Mouse (Mus musculus) right cerebral cortex, postnatal 14 days (tissue): ENCODE data around the gene Heatr4.
"Not testable (repeated sequence)": the region's sequence is repeated elsewhere in the genome, so short reads cannot be mapped to it uniquely, and the experiment has no call there.

Source experiments
- DNase-seq: peaks from one replicate; pipeline ENCODE4 v3.0.0; 2022

Gene Heatr4

GRCm38 (mm10) chr12:83984752-83985151 is at the start of gene Heatr4:
TSS of gene Heatr4 (minus strand) at chr12:83984852.
- DNase-seq = no peak

GRCm38 (mm10) chr12:84034108-84034507 is 49.5 kb upstream of the Heatr4 start:
- no peak for DNase-seq

GRCm38 (mm10) chr12:84033302-84033701 is 48.6 kb upstream of the Heatr4 start:
- not testable (repeated sequence) for DNase-seq

GRCm38 (mm10) chr12:84032854-84033253 is 48.2 kb upstream of the Heatr4 start:
- DNase-seq = no peak

GRCm38 (mm10) chr12:84030659-84031332 is 46.1 kb upstream of the Heatr4 start:
- DNase-seq = peak; percentile 68

GRCm38 (mm10) chr12:84029043-84029442 is 44.4 kb upstream of the Heatr4 start:
- not testable (repeated sequence) for DNase-seq

GRCm38 (mm10) chr12:84028328-84028727 is 43.7 kb upstream of the Heatr4 start:
- DNase-seq = not testable (repeated sequence)

GRCm38 (mm10) chr12:84025888-84026287 is 41.2 kb upstream of the Heatr4 start:
- DNase-seq = no peak

- DNase-seq = no peak
These were observed 38.5 kb upstream of the Heatr4 start for GRCm38 (mm10) chr12:84023052-84023745.

- not testable (repeated sequence) for DNase-seq
These were observed 37.6 kb upstream of the Heatr4 start for GRCm38 (mm10) chr12:84022266-84022665.

GRCm38 (mm10) chr12:84020528-84020927 is 35.9 kb upstream of the Heatr4 start:
- DNase-seq = peak; percentile 11

- no peak for DNase-seq
These were observed 29.0 kb upstream of the Heatr4 start for GRCm38 (mm10) chr12:84013701-84014100.

GRCm38 (mm10) chr12:84013130-84013529 is 28.5 kb upstream of the Heatr4 start:
- no peak for DNase-seq

- DNase-seq = peak; percentile 68
These were observed 26.8 kb upstream of the Heatr4 start for GRCm38 (mm10) chr12:84011251-84012040.

GRCm38 (mm10) chr12:84010201-84010600 is 25.5 kb upstream of the Heatr4 start:
- no peak for DNase-seq

GRCm38 (mm10) chr12:84009171-84009965 is 24.7 kb upstream of the Heatr4 start, which contains the start of gene Acot1:
TSS of gene Acot1 (plus strand) at chr12:84009490.
- DNase-seq = peak; percentile 54

GRCm38 (mm10) chr12:84008729-84009128 is 24.1 kb upstream of the Heatr4 start:
- DNase-seq = no peak

GRCm38 (mm10) chr12:84008251-84008650 is 23.6 kb upstream of the Heatr4 start:
- DNase-seq = no peak

- no peak for DNase-seq
These were observed 19.2 kb upstream of the Heatr4 start for GRCm38 (mm10) chr12:84003866-84004265.

GRCm38 (mm10) chr12:84000418-84000817 is 15.8 kb upstream of the Heatr4 start:
- no peak for DNase-seq

GRCm38 (mm10) chr12:83999237-83999636 is 14.6 kb upstream of the Heatr4 start:
- DNase-seq = not testable (repeated sequence)

- no peak for DNase-seq
These were observed 13.9 kb upstream of the Heatr4 start for GRCm38 (mm10) chr12:83998341-83999107.
